Mouse (Mus musculus) ovary, adult 18-20 months (tissue): ENCODE results near the gene Mapk7.

ENCODE experiments used
- DNase-seq: peaks from one replicate; pipeline ENCODE4 v3.0.0; 2022; ENCODE audit warnings: low spot score, mixed read lengths

Gene Mapk7

GRCm38 (mm10) chr11:61464071-61464470 is 30.1 kb downstream of the Mapk7 start:
- no peak for DNase-seq

- DNase-seq: no peak
These were observed 44.5 kb downstream of the Mapk7 start for GRCm38 (mm10) chr11:61449499-61450292.

GRCm38 (mm10) chr11:61448599-61449225 is 45.5 kb downstream of the Mapk7 start:
- peak; percentile 14 for DNase-seq

GRCm38 (mm10) chr11:61448041-61448440 is 46.2 kb downstream of the Mapk7 start:
- no peak for DNase-seq

- no peak for DNase-seq
These were observed 46.9 kb downstream of the Mapk7 start for GRCm38 (mm10) chr11:61447296-61447695.

GRCm38 (mm10) chr11:61443807-61444206 is 50.4 kb downstream of the Mapk7 start:
- DNase-seq: no peak

- DNase-seq: no peak
These were observed 52.5 kb downstream of the Mapk7 start for GRCm38 (mm10) chr11:61441670-61442069.

GRCm38 (mm10) chr11:61440416-61440815 is 53.8 kb downstream of the Mapk7 start:
- no peak for DNase-seq

GRCm38 (mm10) chr11:61439170-61439569 is 55.0 kb downstream of the Mapk7 start:
- no peak for DNase-seq
